Mouse (Mus musculus): Measurements from ENCODE around the gene Slc22a5. TPM values are rescaled to one million over a fixed set of nuclear protein-coding genes. Genes with fewer than 3 reads are reported as not detected.

Slc22a5 gene
- polyA plus RNA-seq, 1 experiment from 2014 or later: 11.1 TPM

GRCm38 (mm10) chr11:53904534-53904925, 13.1 kb upstream of the Slc22a5 start:
- WGBS: 84% methylated on average over 9 of the region's 9 CpGs
- Histone ChIP-seq H3K4me2 (ENCODE audit: low read length) (no peak overlapping the region), H3K27ac (ENCODE audit: low read depth, low read length) (no peak overlapping the region), H3K4me3 (ENCODE audit: low read length) (no peak overlapping the region), H3K9ac (ENCODE audit: low read depth, low read length) (no peak overlapping the region), H3K9me3 (ENCODE audit: control insufficient read depth, low read length) (no peaks in the 10 kb centered on the region), H3K4me1 (ENCODE audit: control insufficient read depth, insufficient read depth, low read depth, low read length) (no peaks in the 10 kb centered on the region), H3K27me3 (replicated peaks; ENCODE audit: control insufficient read depth, insufficient read depth, low read length) (no peaks in the 10 kb centered on the region), H3K36me3 (ENCODE audit: control insufficient read depth, insufficient read depth, low read length) (no peaks in the 10 kb centered on the region)
- no peak for ATAC-seq

GRCm38 (mm10) chr11:53903781-53904533, 12.5 kb upstream of the Slc22a5 start:
- Histone ChIP-seq H3K9me3 (ENCODE audit: control insufficient read depth, low read length) (no peaks in the 10 kb centered on the region), H3K27ac (ENCODE audit: low read depth, low read length) (no peak overlapping the region), H3K27me3 (replicated peaks; ENCODE audit: control insufficient read depth, insufficient read depth, low read length) (no peaks in the 10 kb centered on the region), H3K4me3 (ENCODE audit: low read length) (no peak overlapping the region), H3K9ac (ENCODE audit: low read depth, low read length) (no peak overlapping the region), H3K36me3 (ENCODE audit: control insufficient read depth, insufficient read depth, low read length) (no peaks in the 10 kb centered on the region), H3K4me1 (ENCODE audit: control insufficient read depth, insufficient read depth, low read depth, low read length) (no peaks in the 10 kb centered on the region), H3K4me2 (ENCODE audit: low read length) (no peak overlapping the region)
- 44% methylated on average over 16 of the region's 16 CpGs for WGBS
- ATAC-seq: no peak

- ATAC-seq: no peak
- H3K4me3 ChIP-seq (ENCODE audit: low read length): no peak overlapping the region
- no peaks in the 10 kb centered on the region for H3K36me3 ChIP-seq (ENCODE audit: control insufficient read depth, insufficient read depth, low read length)
- H3K27ac ChIP-seq (ENCODE audit: low read depth, low read length): no peak overlapping the region
- H3K27me3 ChIP-seq (replicated peaks; ENCODE audit: control insufficient read depth, insufficient read depth, low read length): no peaks in the 10 kb centered on the region
- no peaks in the 10 kb centered on the region for H3K9me3 ChIP-seq (ENCODE audit: control insufficient read depth, low read length)
- 92% methylated on average over 14 of the region's 14 CpGs for WGBS
- H3K4me1 ChIP-seq (ENCODE audit: control insufficient read depth, insufficient read depth, low read depth, low read length): no peaks in the 10 kb centered on the region
- no peak overlapping the region for H3K9ac ChIP-seq (ENCODE audit: low read depth, low read length)
- no peak overlapping the region for H3K4me2 ChIP-seq (ENCODE audit: low read length)
These were observed 11.3 kb upstream of the Slc22a5 start for GRCm38 (mm10) chr11:53902741-53903140.

GRCm38 (mm10) chr11:53900991-53901390, 9.5 kb upstream of the Slc22a5 start:
- no peak overlapping the region for H3K9ac ChIP-seq (ENCODE audit: low read depth, low read length)
- no peak overlapping the region for H3K27ac ChIP-seq (ENCODE audit: low read depth, low read length)
- H3K36me3 ChIP-seq (ENCODE audit: control insufficient read depth, insufficient read depth, low read length): no peaks in the 10 kb centered on the region
- H3K27me3 ChIP-seq (replicated peaks; ENCODE audit: control insufficient read depth, insufficient read depth, low read length): no peaks in the 10 kb centered on the region
- H3K4me2 ChIP-seq (ENCODE audit: low read length): no peak overlapping the region
- H3K9me3 ChIP-seq (ENCODE audit: control insufficient read depth, low read length): no peaks in the 10 kb centered on the region
- H3K4me1 ChIP-seq (ENCODE audit: control insufficient read depth, insufficient read depth, low read depth, low read length): no peaks in the 10 kb centered on the region
- ATAC-seq: no peak
- H3K4me3 ChIP-seq (ENCODE audit: low read length): no peak overlapping the region
- WGBS: 64% methylated on average over 1 of the region's 1 CpGs

DNA sequence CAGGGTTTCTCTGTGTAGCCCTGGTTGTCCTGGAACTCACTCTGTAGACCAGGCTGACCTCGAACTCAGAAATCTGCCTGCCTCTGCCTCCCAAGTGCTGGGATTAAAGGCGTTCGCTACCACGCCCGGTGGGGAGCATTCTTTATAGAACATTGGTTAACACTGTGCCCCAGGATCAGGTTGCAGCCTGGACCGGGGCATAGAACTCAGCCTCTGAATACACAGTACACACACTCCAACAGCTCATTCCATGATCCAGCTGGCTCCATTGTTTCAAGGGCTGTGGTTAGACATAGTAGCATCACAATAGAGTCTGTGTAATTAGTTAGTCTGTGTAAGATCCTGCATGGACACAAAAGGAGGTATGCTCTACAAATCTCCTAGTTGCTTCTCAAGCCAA, 8.5 kb upstream of the Slc22a5 start:
- WGBS: 85% methylated on average over 6 of the region's 6 CpGs
- Histone ChIP-seq H3K27me3 (replicated peaks; ENCODE audit: control insufficient read depth, insufficient read depth, low read length) (no peaks in the 10 kb centered on the region), H3K27ac (ENCODE audit: low read depth, low read length) (no peak overlapping the region), H3K4me3 (ENCODE audit: low read length) (no peak overlapping the region), H3K4me1 (ENCODE audit: control insufficient read depth, insufficient read depth, low read depth, low read length) (no peaks in the 10 kb centered on the region), H3K9me3 (ENCODE audit: control insufficient read depth, low read length) (no peaks in the 10 kb centered on the region), H3K36me3 (ENCODE audit: control insufficient read depth, insufficient read depth, low read length) (no peaks in the 10 kb centered on the region), H3K4me2 (ENCODE audit: low read length) (no peak overlapping the region), H3K9ac (ENCODE audit: low read depth, low read length) (no peak overlapping the region)
- no peak for ATAC-seq

DNA sequence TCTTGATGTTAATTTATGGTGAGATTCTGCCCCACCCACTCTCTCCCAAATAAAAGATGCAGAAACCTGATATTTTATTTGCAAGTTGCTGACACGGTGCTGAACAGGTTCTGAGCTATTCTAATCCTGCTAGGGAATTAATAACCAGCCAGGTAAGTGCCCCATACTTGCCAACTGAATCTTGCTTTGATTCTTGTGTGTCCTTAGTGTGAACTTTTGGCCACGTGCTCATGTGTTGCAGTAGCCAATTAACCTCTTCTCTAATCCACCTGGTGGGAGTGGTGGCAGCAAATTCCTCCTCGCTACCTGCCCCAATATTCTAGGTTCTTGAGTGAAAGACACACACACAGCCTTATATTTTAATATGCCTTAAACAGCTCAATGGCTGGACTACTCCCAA, 7.5 kb upstream of the Slc22a5 start:
- Histone ChIP-seq H3K4me2 (ENCODE audit: low read length) (no peak overlapping the region), H3K36me3 (ENCODE audit: control insufficient read depth, insufficient read depth, low read length) (no peaks in the 10 kb centered on the region), H3K4me1 (ENCODE audit: control insufficient read depth, insufficient read depth, low read depth, low read length) (no peaks in the 10 kb centered on the region), H3K27ac (ENCODE audit: low read depth, low read length) (no peak overlapping the region), H3K9me3 (ENCODE audit: control insufficient read depth, low read length) (no peaks in the 10 kb centered on the region), H3K27me3 (replicated peaks; ENCODE audit: control insufficient read depth, insufficient read depth, low read length) (no peaks in the 10 kb centered on the region), H3K9ac (ENCODE audit: low read depth, low read length) (no peak overlapping the region), H3K4me3 (ENCODE audit: low read length) (no peak overlapping the region)
- ATAC-seq: no peak
- 67% methylated on average over 3 of the region's 3 CpGs for WGBS

GRCm38 (mm10) chr11:53896935-53897334, 5.5 kb upstream of the Slc22a5 start:
- H3K9ac ChIP-seq (ENCODE audit: low read depth, low read length): no peak overlapping the region
- no peak overlapping the region for H3K4me2 ChIP-seq (ENCODE audit: low read length)
- H3K27me3 ChIP-seq (replicated peaks; ENCODE audit: control insufficient read depth, insufficient read depth, low read length): no peaks in the 10 kb centered on the region
- no peak for ATAC-seq
- 83% methylated on average over 6 of the region's 6 CpGs for WGBS
- no peak overlapping the region for H3K27ac ChIP-seq (ENCODE audit: low read depth, low read length)
- no peaks in the 10 kb centered on the region for H3K36me3 ChIP-seq (ENCODE audit: control insufficient read depth, insufficient read depth, low read length)
- H3K4me1 ChIP-seq (ENCODE audit: control insufficient read depth, insufficient read depth, low read depth, low read length): no peaks in the 10 kb centered on the region
- no peaks in the 10 kb centered on the region for H3K9me3 ChIP-seq (ENCODE audit: control insufficient read depth, low read length)
- no peak overlapping the region for H3K4me3 ChIP-seq (ENCODE audit: low read length)

- Histone ChIP-seq H3K4me2 (ENCODE audit: low read length) (no peak overlapping the region), H3K27me3 (replicated peaks; ENCODE audit: control insufficient read depth, insufficient read depth, low read length) (no peaks in the 10 kb centered on the region), H3K9ac (ENCODE audit: low read depth, low read length) (no peak overlapping the region), H3K4me1 (ENCODE audit: control insufficient read depth, insufficient read depth, low read depth, low read length) (peaks cover 7% of the 10 kb centered on the region), H3K27ac (ENCODE audit: low read depth, low read length) (no peak overlapping the region), H3K4me3 (ENCODE audit: low read length) (no peak overlapping the region), H3K36me3 (ENCODE audit: control insufficient read depth, insufficient read depth, low read length) (no peaks in the 10 kb centered on the region), H3K9me3 (ENCODE audit: control insufficient read depth, low read length) (no peaks in the 10 kb centered on the region)
- 78% methylated on average over 2 of the region's 2 CpGs for WGBS
- no peak for ATAC-seq
These were observed 2.0 kb upstream of the Slc22a5 start for GRCm38 (mm10) chr11:53893451-53893850.

GRCm38 (mm10) chr11:53892716-53893416, 1.4 kb upstream of the Slc22a5 start:
- ATAC-seq: no peak
- no peak overlapping the region for H3K4me2 ChIP-seq (ENCODE audit: low read length)
- WGBS: 44% methylated on average over 9 of the region's 9 CpGs
- H3K36me3 ChIP-seq (ENCODE audit: control insufficient read depth, insufficient read depth, low read length): no peaks in the 10 kb centered on the region
- no peak overlapping the region for H3K27ac ChIP-seq (ENCODE audit: low read depth, low read length)
- H3K4me3 ChIP-seq (ENCODE audit: low read length): no peak overlapping the region
- H3K9ac ChIP-seq (ENCODE audit: low read depth, low read length): no peak overlapping the region
- no peaks in the 10 kb centered on the region for H3K9me3 ChIP-seq (ENCODE audit: control insufficient read depth, low read length)
- H3K4me1 ChIP-seq (ENCODE audit: control insufficient read depth, insufficient read depth, low read depth, low read length): peaks cover 7% of the 10 kb centered on the region
- no peaks in the 10 kb centered on the region for H3K27me3 ChIP-seq (replicated peaks; ENCODE audit: control insufficient read depth, insufficient read depth, low read length)
